Mouse (Mus musculus) lung, embryonic 14.5 days (tissue): ENCODE measurements at regions not wholly inside any gene's neighbourhood (a gene's known extent, or its start where the extent isn't known, plus 50 kb on each side); places are given as distances from the start of the nearest gene placed in this dataset.

ENCODE experiments used
- ATAC-seq: fragments of 200-750 bp; cut with Nextera tagmentation; 2 replicates; pipeline ENCODE4 v1.8.0; 2017; ENCODE audit warnings: mild to moderate bottlenecking, moderate TSS enrichment, moderate library complexity; ENCODE audit not compliant: insufficient read depth
- DNase-seq: peaks from one replicate; pipeline ENCODE4 v3.0.0-alpha.2; 2015
- H3K27ac ChIP-seq: fragments of 300-500 bp; sonication (generic); 2 replicates; pipeline ENCODE4 v1.5.1; 2014; ENCODE audit warnings: low read depth, mild to moderate bottlenecking, moderate library complexity
- H3K27me3 ChIP-seq: fragments of 300-500 bp; sonication (generic); 2 replicates; pipeline ENCODE4 v1.6.1; 2014; ENCODE audit warnings: low read length, control low read depth; ENCODE audit not compliant: insufficient read depth
- H3K36me3 ChIP-seq: fragments of 300-500 bp; sonication (generic); 2 replicates; pipeline ENCODE4 v1.6.1; 2014; ENCODE audit warnings: control low read depth; ENCODE audit not compliant: insufficient read depth
- H3K4me1 ChIP-seq: fragments of 300-500 bp; sonication (generic); 2 replicates; pipeline ENCODE4 v1.6.1; 2014; ENCODE audit warnings: antibody characterized with exemption, control low read depth; ENCODE audit not compliant: insufficient read depth
- H3K4me2 ChIP-seq: fragments of 300-500 bp; sonication (generic); 2 replicates; pipeline ENCODE4 v1.6.1; 2014; ENCODE audit warnings: mild to moderate bottlenecking
- H3K4me3 ChIP-seq: fragments of 300-500 bp; sonication (generic); 2 replicates; pipeline ENCODE4 v1.5.1; 2014; ENCODE audit warnings: low read depth, low read length
- H3K9ac ChIP-seq: fragments of 300-500 bp; sonication (generic); 2 replicates; pipeline ENCODE4 v1.6.1; 2014
- H3K9me3 ChIP-seq: fragments of 300-500 bp; sonication (generic); 2 replicates; pipeline ENCODE4 v1.6.1; 2016; ENCODE audit warnings: low read depth, low read length, control low read depth
- CTCF ChIP-seq: IDR thresholded peaks from 2 replicates; pipeline ENCODE4 v1.5.1; 2016; ENCODE audit warnings: antibody characterized with exemption, low read depth
- WGBS: fragments of 180-500 bp; shearing (Covaris S2); extraction: QIAGEN DNeasy Blood & Tissue Kit; methylation state at CpG from one replicate; pipeline ENCODE4 v1.1.7; 2014; 5-methylcytosine and 5-hydroxymethylcytosine counted together

DNA sequence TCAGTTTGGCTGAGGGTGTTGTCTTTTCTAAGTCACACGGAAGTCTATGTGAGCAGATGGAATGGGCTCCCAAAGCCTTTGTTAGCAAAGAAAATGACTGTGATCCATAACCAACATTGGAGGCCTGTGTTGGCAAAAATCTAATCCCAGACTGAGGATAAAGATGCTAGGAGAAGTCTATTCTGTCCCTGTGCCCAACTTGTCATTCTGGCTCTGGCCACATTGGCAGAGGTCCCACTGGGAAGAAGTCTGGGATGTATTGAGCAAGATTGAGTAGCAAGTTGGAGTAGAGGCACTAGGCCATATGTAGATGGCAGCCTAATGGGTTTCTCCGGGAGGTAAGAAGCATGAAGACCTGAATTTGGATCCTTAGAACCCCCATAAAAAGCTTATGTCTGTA is 54.1 kb downstream of the Nog start:
- DNase-seq = no peak
- no peak overlapping the region for H3K27ac ChIP-seq
- H3K4me2 ChIP-seq = no peak overlapping the region
- H3K4me3 ChIP-seq = no peak overlapping the region
- H3K9me3 ChIP-seq = no peaks in the 10 kb centered on the region
- no peak overlapping the region for H3K9ac ChIP-seq
- no peaks in the 10 kb centered on the region for H3K36me3 ChIP-seq
- no peaks in the 10 kb centered on the region for H3K4me1 ChIP-seq
- no peak for TF ChIP-seq CTCF
- no peak for ATAC-seq
- 84% methylated on average over 2 of the region's 2 CpGs for WGBS
- no peaks in the 10 kb centered on the region for H3K27me3 ChIP-seq

DNA sequence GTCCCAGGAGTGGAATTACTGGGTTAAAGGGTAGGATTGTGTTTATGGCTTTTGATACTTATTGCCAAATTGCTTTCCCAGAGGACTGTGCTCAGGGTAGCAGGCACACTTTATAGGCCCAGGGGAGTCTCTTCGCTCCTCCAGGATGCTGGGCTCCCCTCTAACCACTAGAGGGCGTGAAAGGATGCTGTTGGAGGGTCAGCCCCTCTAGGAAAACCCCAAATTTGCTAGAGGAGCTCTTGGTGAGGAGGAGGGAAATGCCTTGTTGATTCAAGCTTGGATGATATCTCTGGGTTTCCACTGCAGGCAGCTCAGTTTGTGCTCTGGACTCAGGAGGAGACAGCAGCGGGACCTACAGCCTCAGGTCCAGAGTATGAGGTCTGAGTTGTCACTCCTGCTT is 58.8 kb downstream of the Nog start:
- Histone ChIP-seq H3K4me2 (no peak overlapping the region), H3K4me3 (no peak overlapping the region), H3K9me3 (no peaks in the 10 kb centered on the region), H3K9ac (no peak overlapping the region), H3K36me3 (no peaks in the 10 kb centered on the region), H3K27me3 (no peaks in the 10 kb centered on the region), H3K27ac (no peak overlapping the region), H3K4me1 (0 out of 2 replicates have a peak, but pooled peaks cover 5% of the 10 kb centered on the region)
- ATAC-seq = peak; percentile 31; the same call in 1 of the 2 replicates
- 22% methylated on average over 3 of the region's 3 CpGs for WGBS
- DNase-seq = peak; percentile 82
- TF ChIP-seq CTCF = peak; percentile 82

DNA sequence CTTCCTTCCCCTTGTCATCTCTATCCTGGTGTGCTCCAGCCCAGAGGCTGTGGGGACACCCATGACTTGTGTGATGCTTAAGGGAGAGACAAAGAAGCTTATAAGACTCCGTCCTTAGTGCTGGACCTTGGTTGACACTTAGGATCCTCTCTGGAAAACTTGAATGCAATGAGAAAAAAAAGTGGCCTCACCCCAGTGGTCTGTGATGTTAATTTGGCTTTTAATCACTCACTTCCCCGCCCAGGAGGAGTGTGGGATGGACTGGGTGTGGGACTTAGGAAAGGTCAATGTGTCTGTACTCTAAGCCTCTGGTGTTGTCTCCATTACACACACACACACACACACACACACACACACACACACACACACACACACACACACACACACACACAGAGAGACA is 60.0 kb downstream of the Nog start:
- Histone ChIP-seq H3K4me1 (0 out of 2 replicates have a peak, but pooled peaks cover 5% of the 10 kb centered on the region), H3K9me3 (no peaks in the 10 kb centered on the region), H3K4me3 (no peak overlapping the region), H3K9ac (no peak overlapping the region), H3K27ac (no peak overlapping the region), H3K27me3 (no peaks in the 10 kb centered on the region), H3K4me2 (no peak overlapping the region), H3K36me3 (no peaks in the 10 kb centered on the region)
- no peak for TF ChIP-seq CTCF
- ATAC-seq = no peak
- WGBS = 76% methylated on average over 2 of the region's 2 CpGs
- DNase-seq = no peak

DNA sequence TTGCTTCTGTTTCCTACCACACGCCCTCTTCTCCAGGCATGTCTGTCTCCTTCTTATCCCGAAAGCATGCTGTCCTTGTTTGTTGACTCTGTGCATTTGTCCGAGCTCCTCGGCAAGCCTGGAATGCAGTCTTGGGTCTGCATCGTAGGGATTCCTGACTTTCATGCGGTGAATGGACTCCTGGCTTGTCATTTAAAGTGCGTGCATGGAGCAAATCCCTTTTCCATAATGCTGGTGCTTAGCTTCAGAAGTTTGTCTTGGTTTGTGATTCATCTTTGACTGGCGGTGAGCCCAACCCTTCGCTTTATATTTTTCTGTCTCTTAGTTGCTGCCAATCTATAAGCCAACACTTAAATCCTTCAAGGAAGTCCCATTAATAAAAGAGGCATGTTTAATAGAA is 62.2 kb downstream of the Nog start:
- ATAC-seq (no peak), DNase-seq (peak; percentile 62)
- H3K27ac ChIP-seq = no peak overlapping the region
- no peaks in the 10 kb centered on the region for H3K36me3 ChIP-seq
- 20% methylated on average over 9 of the region's 9 CpGs for WGBS
- no peaks in the 10 kb centered on the region for H3K9me3 ChIP-seq
- no peak overlapping the region for H3K9ac ChIP-seq
- H3K4me3 ChIP-seq = no peak overlapping the region
- no peaks in the 10 kb centered on the region for H3K27me3 ChIP-seq
- H3K4me2 ChIP-seq = no peak overlapping the region
- 0 out of 2 replicates have a peak, but pooled peaks cover 5% of the 10 kb centered on the region for H3K4me1 ChIP-seq
- no peak for TF ChIP-seq CTCF

DNA sequence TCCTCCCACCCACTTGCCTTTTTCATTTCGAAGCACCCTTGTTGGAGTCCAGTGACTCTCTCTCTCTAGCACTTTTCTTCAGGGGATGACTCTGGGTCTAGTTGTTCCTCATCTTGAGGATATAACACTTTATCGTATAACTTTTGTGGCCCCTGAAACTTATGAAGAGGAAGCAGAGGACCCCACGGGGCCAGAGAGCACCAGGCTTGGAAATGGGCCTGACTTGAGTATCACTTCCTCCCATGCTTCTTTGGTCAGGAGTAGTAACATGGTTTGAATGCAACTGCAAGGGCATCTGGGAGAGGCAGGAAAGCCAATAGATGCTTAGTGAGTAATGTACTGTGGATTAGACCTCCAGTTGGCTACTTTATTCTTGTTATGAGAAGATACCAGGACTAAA is 65.2 kb downstream of the Nog start:
- DNase-seq (no peak), ATAC-seq (no peak)
- Histone ChIP-seq H3K27me3 (no peaks in the 10 kb centered on the region), H3K27ac (no peak overlapping the region), H3K4me2 (no peak overlapping the region), H3K36me3 (no peaks in the 10 kb centered on the region), H3K4me1 (0 out of 2 replicates have a peak, but pooled peaks cover 5% of the 10 kb centered on the region), H3K4me3 (no peak overlapping the region), H3K9ac (no peak overlapping the region), H3K9me3 (no peaks in the 10 kb centered on the region)
- WGBS = 90% methylated on average over 3 of the region's 3 CpGs
- no peak for TF ChIP-seq CTCF

GRCm38 (mm10) chr11:89232884-89233480 is 69.2 kb downstream of the Nog start:
- no peak overlapping the region for H3K4me3 ChIP-seq
- ATAC-seq (no peak), DNase-seq (no peak)
- H3K27me3 ChIP-seq = no peaks in the 10 kb centered on the region
- no peaks in the 10 kb centered on the region for H3K36me3 ChIP-seq
- no peaks in the 10 kb centered on the region for H3K4me1 ChIP-seq
- no peak overlapping the region for H3K27ac ChIP-seq
- no peak for TF ChIP-seq CTCF
- no peaks in the 10 kb centered on the region for H3K9me3 ChIP-seq
- no peak overlapping the region for H3K4me2 ChIP-seq
- WGBS = 57% methylated on average over 9 of the region's 9 CpGs
- H3K9ac ChIP-seq = no peak overlapping the region

DNA sequence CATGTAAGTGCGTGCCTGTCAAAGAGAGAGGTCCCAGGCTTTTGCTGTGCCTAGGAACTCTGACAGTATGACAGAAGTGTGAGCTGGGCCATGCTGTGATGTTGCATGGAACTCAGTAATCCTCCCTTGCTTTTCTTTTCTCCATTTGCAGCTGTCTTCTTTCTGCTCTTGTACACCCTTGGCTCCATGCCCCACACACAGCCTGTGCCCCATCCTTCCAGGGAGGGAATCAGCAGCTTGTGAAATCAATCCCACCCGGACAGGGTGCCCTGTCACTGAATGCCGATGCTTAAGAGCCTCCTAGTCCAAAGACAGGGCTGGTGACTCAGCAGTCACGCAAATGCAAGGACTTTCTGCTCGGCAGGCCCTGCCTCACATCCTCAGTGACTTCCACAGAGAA is 72.4 kb downstream of the Nog start:
- H3K36me3 ChIP-seq = no peaks in the 10 kb centered on the region
- H3K27me3 ChIP-seq = no peaks in the 10 kb centered on the region
- WGBS = 38% methylated on average over 5 of the region's 5 CpGs
- no peak overlapping the region for H3K9ac ChIP-seq
- H3K4me1 ChIP-seq = no peaks in the 10 kb centered on the region
- no peaks in the 10 kb centered on the region for H3K9me3 ChIP-seq
- peak; percentile 62; the same call in 1 of the 2 replicates for ATAC-seq
- peak; percentile 54 for DNase-seq
- H3K4me2 ChIP-seq = no peak overlapping the region
- H3K4me3 ChIP-seq = no peak overlapping the region
- TF ChIP-seq CTCF = no peak
- H3K27ac ChIP-seq = no peak overlapping the region
